Mouse (Mus musculus): Measurements from ENCODE around the gene Poc1a. TPM values are rescaled to one million over a fixed set of nuclear protein-coding genes. Genes with fewer than 3 reads are reported as not detected.

Poc1a gene
- polyA plus RNA-seq, 1 experiment from 2014 or later = 25.2 TPM

DNA sequence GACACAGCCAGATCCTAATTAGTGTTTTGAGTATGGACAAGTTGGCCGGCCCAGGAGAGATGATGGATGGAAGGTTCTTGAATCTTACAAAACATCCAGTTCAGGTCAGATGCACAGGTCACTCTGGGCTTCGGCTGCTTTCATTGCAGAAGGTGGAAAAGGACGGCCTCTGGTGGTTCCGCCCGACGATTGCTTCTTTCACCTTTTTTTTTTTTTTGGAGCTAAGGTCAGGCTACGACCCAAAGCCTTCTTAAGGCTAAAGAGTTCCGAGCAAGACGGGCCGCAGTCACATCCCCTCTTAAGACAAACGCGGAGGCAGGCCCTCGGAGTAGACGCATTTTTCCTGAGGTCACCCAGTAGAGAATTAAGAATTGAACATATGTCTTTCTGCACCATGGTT is 475 bp upstream of the Poc1a start:
- H3K27me3 ChIP-seq (ENCODE audit: control insufficient read depth, insufficient read depth, low read length) = no peaks in the 10 kb centered on the region
- H3K4me3 ChIP-seq (ENCODE audit: low read depth, low read length) = peak overlapping the region; percentile 62
- under 1% methylated on average over 14 of the region's 14 CpGs for WGBS
- peak overlapping the region; percentile 67 for H3K4me2 ChIP-seq (replicated peaks; ENCODE audit: low read depth, low read length)
- peak overlapping the region; percentile 35; the same call in 1 of the 2 replicates for H3K27ac ChIP-seq (ENCODE audit: low read length)
- peaks cover 6% of the 10 kb centered on the region; the same call in 1 of the 2 replicates for H3K4me1 ChIP-seq (ENCODE audit: control insufficient read depth, insufficient read depth, low read length)
- H3K9ac ChIP-seq (replicated peaks; ENCODE audit: low read depth, low read length) = no peak overlapping the region; the same call in 1 of the 2 replicates
- ATAC-seq (ENCODE audit: insufficient number of reproducible peaks, insufficient read depth, low FRiP score, low read depth) = peak; percentile 14; the same call in 1 of the 2 replicates
- H3K36me3 ChIP-seq (ENCODE audit: control insufficient read depth, insufficient read depth, low read length) = peaks cover 11% of the 10 kb centered on the region
- H3K9me3 ChIP-seq (ENCODE audit: control insufficient read depth, low read depth, low read length) = no peaks in the 10 kb centered on the region

GRCm38 (mm10) chr9:106282024-106282423 is 1.2 kb downstream of the Poc1a start:
- Histone ChIP-seq H3K4me1 (ENCODE audit: control insufficient read depth, insufficient read depth, low read length) (peaks cover 6% of the 10 kb centered on the region; the same call in 1 of the 2 replicates), H3K9me3 (ENCODE audit: control insufficient read depth, low read depth, low read length) (no peaks in the 10 kb centered on the region), H3K4me3 (ENCODE audit: low read depth, low read length) (peak overlapping the region; percentile 62), H3K27ac (ENCODE audit: low read length) (no peak overlapping the region), H3K4me2 (replicated peaks; ENCODE audit: low read depth, low read length) (peak overlapping the region; percentile 67), H3K27me3 (ENCODE audit: control insufficient read depth, insufficient read depth, low read length) (no peaks in the 10 kb centered on the region), H3K9ac (replicated peaks; ENCODE audit: low read depth, low read length) (peak overlapping the region; percentile 62; the same call in 1 of the 2 replicates), H3K36me3 (ENCODE audit: control insufficient read depth, insufficient read depth, low read length) (peaks cover 18% of the 10 kb centered on the region)
- no peak for ATAC-seq (ENCODE audit: insufficient number of reproducible peaks, insufficient read depth, low FRiP score, low read depth)
- WGBS = 73% methylated on average over 3 of the region's 3 CpGs

DNA sequence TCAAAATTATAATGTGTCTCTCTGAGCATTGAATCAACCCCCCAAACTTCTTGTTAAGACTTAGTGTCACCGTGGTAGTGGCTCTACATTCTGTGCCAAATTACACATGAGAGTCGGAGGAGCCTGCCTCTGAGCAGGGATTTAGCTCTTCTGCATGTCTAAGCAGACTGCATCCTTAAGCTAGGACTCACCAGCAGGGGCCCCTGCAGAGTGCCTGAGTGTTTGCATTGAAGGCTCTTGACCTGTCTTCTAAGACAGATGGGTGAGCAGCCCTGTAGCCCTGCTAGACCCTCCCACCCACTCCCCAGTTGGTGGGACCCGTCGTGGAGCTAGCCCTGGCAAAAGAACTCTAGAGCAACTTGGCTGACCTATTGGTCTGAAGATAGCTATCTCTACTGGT is 6.3 kb downstream of the Poc1a start:
- no peak overlapping the region for H3K27ac ChIP-seq (ENCODE audit: low read length)
- no peak for ATAC-seq (ENCODE audit: insufficient number of reproducible peaks, insufficient read depth, low FRiP score, low read depth)
- H3K4me2 ChIP-seq (replicated peaks; ENCODE audit: low read depth, low read length) = no peak overlapping the region
- H3K9me3 ChIP-seq (ENCODE audit: control insufficient read depth, low read depth, low read length) = no peaks in the 10 kb centered on the region
- H3K4me1 ChIP-seq (ENCODE audit: control insufficient read depth, insufficient read depth, low read length) = 0 out of 2 replicates have a peak, but pooled peaks cover under 1% of the 10 kb centered on the region
- 50% methylated on average over 4 of the region's 4 CpGs for WGBS
- no peaks in the 10 kb centered on the region for H3K27me3 ChIP-seq (ENCODE audit: control insufficient read depth, insufficient read depth, low read length)
- no peak overlapping the region for H3K4me3 ChIP-seq (ENCODE audit: low read depth, low read length)
- peaks cover 31% of the 10 kb centered on the region for H3K36me3 ChIP-seq (ENCODE audit: control insufficient read depth, insufficient read depth, low read length)
- H3K9ac ChIP-seq (replicated peaks; ENCODE audit: low read depth, low read length) = no peak overlapping the region

- Histone ChIP-seq H3K9ac (replicated peaks; ENCODE audit: low read depth, low read length) (no peak overlapping the region), H3K4me3 (ENCODE audit: low read depth, low read length) (no peak overlapping the region), H3K27me3 (ENCODE audit: control insufficient read depth, insufficient read depth, low read length) (no peaks in the 10 kb centered on the region), H3K9me3 (ENCODE audit: control insufficient read depth, low read depth, low read length) (no peaks in the 10 kb centered on the region), H3K4me1 (ENCODE audit: control insufficient read depth, insufficient read depth, low read length) (no peaks in the 10 kb centered on the region), H3K4me2 (replicated peaks; ENCODE audit: low read depth, low read length) (no peak overlapping the region), H3K27ac (ENCODE audit: low read length) (no peak overlapping the region), H3K36me3 (ENCODE audit: control insufficient read depth, insufficient read depth, low read length) (peaks cover 31% of the 10 kb centered on the region)
- peak; percentile 71; the same call in 1 of the 2 replicates for ATAC-seq (ENCODE audit: insufficient number of reproducible peaks, insufficient read depth, low FRiP score, low read depth)
- 35% methylated on average over 3 of the region's 3 CpGs for WGBS
Measured at GRCm38 (mm10) chr9:106288864-106289263, 8.0 kb downstream of the Poc1a start.

DNA sequence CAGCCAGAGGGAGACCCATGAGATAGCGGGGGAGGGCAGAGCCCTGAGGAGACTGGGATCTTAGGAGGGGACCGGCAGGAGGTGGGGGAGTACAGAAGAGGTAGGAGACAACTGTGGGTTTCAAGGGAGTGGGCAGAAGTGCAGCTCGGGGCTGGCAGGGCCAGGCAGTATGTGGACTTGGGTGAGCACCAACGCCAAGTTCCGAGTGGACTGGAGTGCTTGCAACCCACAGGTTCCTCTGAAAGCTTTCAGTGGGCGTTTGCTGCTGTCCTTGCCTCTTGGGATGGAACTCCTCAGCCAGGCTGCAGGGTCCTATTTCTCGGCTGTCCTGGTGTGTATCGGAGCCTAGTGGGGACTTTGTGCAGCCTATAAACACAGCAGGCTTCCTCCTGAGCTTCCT is 9.0 kb downstream of the Poc1a start:
- Histone ChIP-seq H3K9me3 (ENCODE audit: control insufficient read depth, low read depth, low read length) (no peaks in the 10 kb centered on the region), H3K4me1 (ENCODE audit: control insufficient read depth, insufficient read depth, low read length) (no peaks in the 10 kb centered on the region), H3K27ac (ENCODE audit: low read length) (no peak overlapping the region), H3K9ac (replicated peaks; ENCODE audit: low read depth, low read length) (no peak overlapping the region), H3K4me3 (ENCODE audit: low read depth, low read length) (no peak overlapping the region), H3K27me3 (ENCODE audit: control insufficient read depth, insufficient read depth, low read length) (no peaks in the 10 kb centered on the region), H3K36me3 (ENCODE audit: control insufficient read depth, insufficient read depth, low read length) (peaks cover 25% of the 10 kb centered on the region), H3K4me2 (replicated peaks; ENCODE audit: low read depth, low read length) (no peak overlapping the region)
- ATAC-seq (ENCODE audit: insufficient number of reproducible peaks, insufficient read depth, low FRiP score, low read depth) = no peak
- 84% methylated on average over 8 of the region's 8 CpGs for WGBS

DNA sequence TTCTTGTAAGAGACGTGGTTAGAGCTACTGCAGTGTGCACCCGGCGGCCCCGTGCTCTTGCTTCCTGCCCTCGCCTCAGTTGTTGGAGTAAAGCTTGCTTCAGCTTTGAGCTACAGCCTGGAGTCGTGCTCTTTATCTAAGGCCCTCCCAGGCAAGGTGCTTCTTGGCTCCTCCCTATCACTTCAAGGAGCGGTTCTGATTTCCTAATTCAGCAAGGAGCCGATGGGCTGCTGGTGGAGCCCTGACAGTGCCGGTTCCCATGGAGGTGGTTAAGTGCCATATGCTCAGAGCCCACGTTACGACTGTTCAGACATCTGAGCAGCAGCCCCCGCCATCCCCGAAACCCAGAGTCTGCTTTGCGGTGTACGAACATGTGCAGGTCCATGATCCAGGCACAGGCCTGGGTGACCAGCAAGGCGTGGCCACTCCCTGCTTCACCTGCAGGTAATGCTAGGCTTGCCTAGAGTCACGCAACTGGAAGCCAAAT is 9.8 kb downstream of the Poc1a start:
- peaks cover 25% of the 10 kb centered on the region for H3K36me3 ChIP-seq (ENCODE audit: control insufficient read depth, insufficient read depth, low read length)
- ATAC-seq (ENCODE audit: insufficient number of reproducible peaks, insufficient read depth, low FRiP score, low read depth) = no peak
- H3K27ac ChIP-seq (ENCODE audit: low read length) = no peak overlapping the region
- no peaks in the 10 kb centered on the region for H3K9me3 ChIP-seq (ENCODE audit: control insufficient read depth, low read depth, low read length)
- H3K4me1 ChIP-seq (ENCODE audit: control insufficient read depth, insufficient read depth, low read length) = no peaks in the 10 kb centered on the region
- H3K27me3 ChIP-seq (ENCODE audit: control insufficient read depth, insufficient read depth, low read length) = no peaks in the 10 kb centered on the region
- H3K4me3 ChIP-seq (ENCODE audit: low read depth, low read length) = no peak overlapping the region
- H3K9ac ChIP-seq (replicated peaks; ENCODE audit: low read depth, low read length) = no peak overlapping the region
- WGBS = 90% methylated on average over 17 of the region's 17 CpGs
- H3K4me2 ChIP-seq (replicated peaks; ENCODE audit: low read depth, low read length) = no peak overlapping the region

GRCm38 (mm10) chr9:106293569-106294156 is 12.8 kb downstream of the Poc1a start:
- peaks cover 22% of the 10 kb centered on the region for H3K36me3 ChIP-seq (ENCODE audit: control insufficient read depth, insufficient read depth, low read length)
- no peaks in the 10 kb centered on the region for H3K27me3 ChIP-seq (ENCODE audit: control insufficient read depth, insufficient read depth, low read length)
- WGBS = 87% methylated on average over 14 of the region's 14 CpGs

GRCm38 (mm10) chr9:106296637-106297174 is 15.8 kb downstream of the Poc1a start:
- H3K9ac ChIP-seq (replicated peaks; ENCODE audit: low read depth, low read length) = no peak overlapping the region
- H3K4me2 ChIP-seq (replicated peaks; ENCODE audit: low read depth, low read length) = no peak overlapping the region
- no peak for ATAC-seq (ENCODE audit: insufficient number of reproducible peaks, insufficient read depth, low FRiP score, low read depth)
- H3K9me3 ChIP-seq (ENCODE audit: control insufficient read depth, low read depth, low read length) = no peaks in the 10 kb centered on the region
- H3K4me3 ChIP-seq (ENCODE audit: low read depth, low read length) = no peak overlapping the region
- no peak overlapping the region for H3K27ac ChIP-seq (ENCODE audit: low read length)
- no peaks in the 10 kb centered on the region for H3K27me3 ChIP-seq (ENCODE audit: control insufficient read depth, insufficient read depth, low read length)
- H3K36me3 ChIP-seq (ENCODE audit: control insufficient read depth, insufficient read depth, low read length) = peaks cover 13% of the 10 kb centered on the region
- WGBS = 81% methylated on average over 6 of the region's 6 CpGs
- no peaks in the 10 kb centered on the region for H3K4me1 ChIP-seq (ENCODE audit: control insufficient read depth, insufficient read depth, low read length)

More at GRCm38 (mm10) chr9:106293569-106294156, 12.8 kb downstream of the Poc1a start:
- H3K27ac ChIP-seq (ENCODE audit: low read length) = no peak overlapping the region
- H3K4me1 ChIP-seq (ENCODE audit: control insufficient read depth, insufficient read depth, low read length) = no peaks in the 10 kb centered on the region
- no peak overlapping the region for H3K9ac ChIP-seq (replicated peaks; ENCODE audit: low read depth, low read length)
- H3K9me3 ChIP-seq (ENCODE audit: control insufficient read depth, low read depth, low read length) = no peaks in the 10 kb centered on the region
- ATAC-seq (ENCODE audit: insufficient number of reproducible peaks, insufficient read depth, low FRiP score, low read depth) = no peak
- H3K4me2 ChIP-seq (replicated peaks; ENCODE audit: low read depth, low read length) = no peak overlapping the region
- no peak overlapping the region for H3K4me3 ChIP-seq (ENCODE audit: low read depth, low read length)
